Mouse (Mus musculus): Measurements from ENCODE around the gene Pdha2. TPM values are rescaled to one million over a fixed set of nuclear protein-coding genes. Genes with fewer than 3 reads are reported as not detected.

Pdha2 gene
- not detected for polyA plus RNA-seq (2021)

DNA sequence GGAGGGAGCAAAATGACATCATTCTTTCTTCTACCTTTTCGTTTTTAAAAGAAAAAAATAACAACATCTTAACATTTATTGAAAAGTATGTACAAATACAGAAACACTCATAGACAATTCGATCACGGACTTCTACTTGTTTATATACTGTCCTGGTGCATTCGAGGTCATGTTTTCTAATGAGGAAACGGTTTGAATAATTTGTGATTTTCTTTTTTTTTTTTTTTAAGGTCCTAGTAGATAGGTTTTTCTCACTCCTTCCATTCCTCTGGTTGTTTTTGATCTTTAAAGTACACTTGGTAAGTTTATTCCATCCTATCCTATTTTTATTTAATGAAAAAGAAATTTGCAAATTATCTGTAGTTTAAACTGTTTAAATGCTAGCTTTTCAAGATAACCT is at the start of gene Pdha2:
Gene Pdha2 (minus strand): TSS at position 101 of the 400 bp plus-strand sequence.
- ATAC-seq (no peak), DNase-seq (ENCODE audit: low read depth, low spot score) (no peak)
- no peaks in the 10 kb centered on the region for H3K27me3 ChIP-seq
- no peak for TF ChIP-seq CTCF (IDR thresholded peaks at IDR 0.05)
- in situ Hi-C loops (cut with MboI; ENCODE audit: low pct_unique_long_range_greater_than_20kb): no loop called here
- ChIA-PET CTCF (interaction anchor here (1.2 kb wide), 1 partner anchor 11 kb away, joined by 3 read pairs; no protein-coding TSS in a partner anchor), POLR2A (no interaction called here)

DNA sequence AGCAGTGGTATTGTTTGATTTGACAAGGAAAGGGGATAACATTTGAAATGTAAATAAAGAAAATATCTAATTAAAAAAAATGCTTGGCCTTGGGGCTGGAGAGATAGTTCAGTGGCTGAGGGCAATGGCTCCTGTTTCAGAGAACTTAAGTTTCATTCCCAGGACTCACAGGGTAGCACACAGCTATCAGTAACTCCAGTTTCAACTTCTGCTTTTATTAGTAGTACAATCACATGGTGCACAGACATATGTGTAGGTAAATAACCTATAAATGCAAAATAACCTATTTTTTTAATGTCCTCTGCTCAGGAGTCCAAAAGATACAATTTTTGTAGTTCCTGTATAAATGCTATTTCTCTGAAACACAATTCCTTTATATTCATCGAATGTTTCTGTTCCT is 48.4 kb upstream of the Pdha2 start:
- ChIA-PET POLR2A (no interaction called here), CTCF (interaction anchor here (2.1 kb wide), 1 partner anchor 20 kb away, joined by 4 read pairs; no protein-coding TSS in a partner anchor)
- in situ Hi-C loops (cut with MboI; ENCODE audit: low pct_unique_long_range_greater_than_20kb): no loop called here
- DNase-seq (ENCODE audit: low read depth, low spot score) (no peak), ATAC-seq (no peak)
- H3K27me3 ChIP-seq: no peaks in the 10 kb centered on the region
- TF ChIP-seq CTCF (IDR thresholded peaks at IDR 0.05): no peak

DNA sequence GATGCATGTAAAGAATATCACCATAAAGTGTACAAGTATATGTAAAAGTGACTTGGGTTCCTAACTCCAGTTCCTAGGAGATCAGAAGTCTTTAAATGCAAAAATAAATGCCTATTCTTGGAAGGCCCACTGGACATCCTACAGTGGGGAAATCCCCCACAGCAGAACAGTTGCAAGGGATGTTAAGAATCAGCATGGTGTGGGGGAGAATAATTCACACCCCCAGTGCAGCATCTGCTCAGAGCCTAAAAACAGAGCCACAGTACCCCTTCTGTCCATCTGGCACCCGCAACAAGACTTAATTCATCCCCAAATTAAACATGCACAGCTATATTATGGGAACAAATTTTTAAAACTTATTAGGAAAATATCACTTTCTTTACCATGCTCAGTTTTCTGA is 39.3 kb upstream of the Pdha2 start:
- CTCF ChIA-PET: interaction anchor here (1.5 kb wide), 1 partner anchor 9 kb away, joined by 4 read pairs; no protein-coding TSS in a partner anchor
- ATAC-seq: no peak
- POLR2A ChIA-PET: no interaction called here
- in situ Hi-C loops (cut with MboI; ENCODE audit: low pct_unique_long_range_greater_than_20kb): no loop called here
- H3K27me3 ChIP-seq: no peaks in the 10 kb centered on the region
- TF ChIP-seq CTCF (IDR thresholded peaks at IDR 0.05): no peak
- no peak for DNase-seq (ENCODE audit: low read depth, low spot score)

DNA sequence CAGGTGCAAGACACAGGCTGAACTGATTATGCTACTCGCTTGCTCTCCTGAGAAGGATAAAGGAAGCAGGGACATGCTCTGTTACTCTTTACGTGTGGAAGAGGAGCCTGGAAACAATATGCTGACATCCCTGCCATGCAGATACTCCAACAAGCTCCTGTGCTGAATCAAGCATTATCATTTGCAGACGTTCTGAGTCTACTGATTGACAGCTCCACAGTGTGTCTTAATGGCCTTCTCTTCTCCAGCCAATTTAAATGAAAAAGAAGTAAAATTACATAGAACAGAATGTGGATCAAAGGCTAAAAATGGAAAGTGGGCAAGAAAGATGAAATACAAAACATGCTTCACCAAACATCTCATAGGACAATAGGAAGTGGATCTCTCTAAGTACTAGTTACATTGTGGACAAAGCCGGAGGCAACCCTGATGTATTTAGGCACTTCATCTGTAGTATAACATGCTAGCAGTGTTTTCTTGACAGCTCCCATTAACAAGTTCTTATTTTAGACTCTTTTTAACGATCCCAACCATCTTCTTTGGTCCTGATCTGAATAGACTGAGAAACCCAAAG is 32.7 kb upstream of the Pdha2 start:
- in situ Hi-C loops (cut with MboI; ENCODE audit: low pct_unique_long_range_greater_than_20kb): no loop called here

DNA sequence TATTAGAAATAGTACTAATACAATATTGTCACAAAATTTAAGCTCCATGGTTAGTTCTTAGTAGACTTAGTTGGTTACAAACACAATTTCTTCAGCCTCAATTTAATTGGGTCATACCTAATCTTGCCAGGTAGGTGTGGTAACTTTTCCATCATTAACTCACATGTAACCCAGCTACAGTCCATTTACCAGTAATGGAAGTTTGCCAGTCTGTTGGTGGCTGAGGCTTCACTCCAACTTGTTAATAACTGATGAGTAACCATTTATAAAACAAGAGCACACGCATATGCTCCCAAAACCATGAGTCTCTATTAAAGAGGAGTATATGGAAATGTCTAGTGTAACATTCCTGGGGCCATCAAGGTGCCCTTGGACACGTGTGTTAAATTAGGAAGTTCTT is 25.9 kb upstream of the Pdha2 start:
- ChIA-PET POLR2A (interaction anchor here (0.8 kb wide), 1 partner anchor 953 kb away, joined by 9 read pairs; no protein-coding TSS in a partner anchor), CTCF (no interaction called here)
- no peak for ATAC-seq
- in situ Hi-C loops (cut with MboI; ENCODE audit: low pct_unique_long_range_greater_than_20kb): no loop called here
- no peaks in the 10 kb centered on the region for H3K27me3 ChIP-seq
- TF ChIP-seq CTCF (IDR thresholded peaks at IDR 0.05): no peak
- no peak for DNase-seq (ENCODE audit: low read depth, low spot score)

More for the DNA sequence above, 32.7 kb upstream of the Pdha2 start:
- DNase-seq (ENCODE audit: low read depth, low spot score) (no peak), ATAC-seq (no peak)
- POLR2A ChIA-PET: no interaction called here
- H3K27me3 ChIP-seq: no peaks in the 10 kb centered on the region
- CTCF ChIA-PET: no interaction called here
- no peak for TF ChIP-seq CTCF (IDR thresholded peaks at IDR 0.05)

DNA sequence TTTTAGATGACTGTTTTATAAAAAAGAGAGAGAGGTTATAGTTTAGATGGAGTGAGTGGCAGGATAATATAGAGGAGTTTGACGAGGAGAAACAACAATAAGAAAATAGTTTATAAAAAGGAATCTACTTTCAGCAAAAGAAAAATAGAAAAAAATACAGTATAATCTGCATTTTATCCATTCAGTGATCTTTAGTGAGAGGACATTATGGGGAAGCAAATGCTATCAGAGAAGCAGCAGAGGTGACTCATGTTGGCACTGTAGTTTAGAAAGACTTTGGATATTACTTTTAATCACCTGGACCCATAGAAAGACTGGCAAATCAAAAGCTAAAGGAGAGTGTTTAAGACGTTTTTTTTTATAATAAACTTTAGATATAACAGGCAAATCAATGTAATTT is 17.0 kb upstream of the Pdha2 start:
- H3K27me3 ChIP-seq: no peaks in the 10 kb centered on the region
- POLR2A ChIA-PET: no interaction called here
- CTCF ChIA-PET: no interaction called here
- in situ Hi-C loops (cut with MboI; ENCODE audit: low pct_unique_long_range_greater_than_20kb): no loop called here
- ATAC-seq (no peak), DNase-seq (ENCODE audit: low read depth, low spot score) (no peak)
- TF ChIP-seq CTCF (IDR thresholded peaks at IDR 0.05): no peak

DNA sequence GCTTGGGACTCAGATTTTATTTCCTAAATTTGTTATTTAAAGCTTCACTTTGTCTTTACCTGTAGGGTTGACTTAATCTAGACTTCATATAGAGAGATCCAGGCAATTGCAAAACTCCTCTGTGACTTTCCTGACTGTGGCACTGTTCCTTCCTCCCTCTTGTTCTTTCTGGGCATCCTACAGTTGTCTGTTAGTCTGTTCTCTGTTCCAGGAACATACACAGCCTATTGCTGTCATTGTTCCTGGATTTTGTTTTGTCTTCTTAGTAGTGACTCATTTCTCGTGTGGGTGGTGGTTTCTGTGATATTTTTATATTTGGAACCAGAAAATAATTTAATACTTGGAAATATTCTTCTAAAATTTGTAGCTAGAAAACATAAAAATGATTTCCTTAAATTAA is 10.2 kb upstream of the Pdha2 start:
- in situ Hi-C loops (cut with MboI; ENCODE audit: low pct_unique_long_range_greater_than_20kb): no loop called here
- POLR2A ChIA-PET: no interaction called here

DNA sequence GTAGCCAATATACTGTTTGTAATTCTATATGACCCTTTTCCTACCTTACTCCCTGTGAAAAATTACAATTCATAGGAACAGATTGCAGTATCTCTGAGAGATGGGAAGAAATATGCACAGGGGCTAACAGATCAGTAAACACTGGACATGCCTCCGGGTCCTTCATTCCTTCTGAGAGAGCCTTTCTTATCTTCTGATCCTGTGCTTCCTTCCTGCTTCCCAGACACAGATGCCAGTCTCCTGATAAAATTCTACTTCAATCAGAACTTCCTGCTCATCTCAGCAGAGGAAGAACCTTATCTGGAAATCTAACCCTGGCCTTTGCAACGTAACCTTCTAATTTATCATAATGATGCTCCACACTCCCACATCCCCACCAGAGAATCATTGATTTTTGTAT is 6.4 kb upstream of the Pdha2 start:
- no peaks in the 10 kb centered on the region for H3K27me3 ChIP-seq
- ATAC-seq: no peak
- ChIA-PET POLR2A (no interaction called here), CTCF (interaction anchor here (1.6 kb wide), 1 partner anchor 16 kb away, joined by 3 read pairs; no protein-coding TSS in a partner anchor)
- in situ Hi-C loops (cut with MboI; ENCODE audit: low pct_unique_long_range_greater_than_20kb): no loop called here
- TF ChIP-seq CTCF (IDR thresholded peaks at IDR 0.05): no peak
- DNase-seq (ENCODE audit: low read depth, low spot score): no peak

More for the DNA sequence above, 10.2 kb upstream of the Pdha2 start:
- no peak for DNase-seq (ENCODE audit: low read depth, low spot score)
- H3K27me3 ChIP-seq: no peaks in the 10 kb centered on the region
- no peak for ATAC-seq
- CTCF ChIA-PET: no interaction called here
- no peak for TF ChIP-seq CTCF (IDR thresholded peaks at IDR 0.05)

DNA sequence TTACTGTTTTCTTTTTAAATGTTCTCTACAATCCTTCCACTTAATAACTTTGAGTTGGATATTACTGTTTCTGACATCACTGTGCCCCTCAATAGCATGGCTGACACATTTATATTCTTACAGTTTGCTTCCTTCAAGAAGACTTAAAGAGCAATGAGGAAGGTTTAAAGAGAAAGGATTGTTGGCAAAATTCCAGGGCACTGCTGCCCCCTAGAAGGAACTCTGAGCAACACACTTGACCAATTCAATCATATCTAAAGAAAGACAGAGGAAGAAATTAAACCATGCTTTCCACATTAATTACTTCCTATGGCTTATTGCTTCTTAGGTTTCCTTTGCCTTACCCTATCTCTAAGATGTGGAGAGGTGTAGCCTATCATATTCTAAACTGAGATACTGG is 4.8 kb upstream of the Pdha2 start:
- no peak for DNase-seq (ENCODE audit: low read depth, low spot score)
- ATAC-seq: no peak
- in situ Hi-C loops (cut with MboI; ENCODE audit: low pct_unique_long_range_greater_than_20kb): no loop called here
- POLR2A ChIA-PET: no interaction called here
- no peak for TF ChIP-seq CTCF (IDR thresholded peaks at IDR 0.05)
- CTCF ChIA-PET: no interaction called here
- H3K27me3 ChIP-seq: no peaks in the 10 kb centered on the region

DNA sequence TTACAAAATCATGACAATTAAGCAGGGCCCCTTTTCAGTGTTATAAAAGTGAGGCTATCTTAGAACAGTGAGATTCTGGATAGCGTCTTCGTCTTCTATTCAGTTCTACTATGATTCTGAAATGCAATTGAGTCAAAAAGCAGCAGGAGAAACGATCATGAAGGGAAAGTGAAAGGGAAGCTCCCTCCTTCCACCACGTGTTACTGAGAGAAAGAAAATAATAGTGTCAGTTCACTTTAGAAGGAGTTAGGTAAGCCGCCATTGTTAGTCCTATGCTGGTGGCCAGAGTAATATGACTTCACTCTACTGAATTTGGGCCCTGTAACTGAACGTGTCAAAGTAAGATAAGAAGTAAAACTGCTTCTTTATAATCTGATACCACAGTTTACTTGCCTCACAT is 4.1 kb upstream of the Pdha2 start:
- ATAC-seq (no peak), DNase-seq (ENCODE audit: low read depth, low spot score) (no peak)
- in situ Hi-C loops (cut with MboI; ENCODE audit: low pct_unique_long_range_greater_than_20kb): no loop called here
- TF ChIP-seq CTCF (IDR thresholded peaks at IDR 0.05): no peak
- POLR2A ChIA-PET: no interaction called here
- CTCF ChIA-PET: no interaction called here
- H3K27me3 ChIP-seq: no peaks in the 10 kb centered on the region

DNA sequence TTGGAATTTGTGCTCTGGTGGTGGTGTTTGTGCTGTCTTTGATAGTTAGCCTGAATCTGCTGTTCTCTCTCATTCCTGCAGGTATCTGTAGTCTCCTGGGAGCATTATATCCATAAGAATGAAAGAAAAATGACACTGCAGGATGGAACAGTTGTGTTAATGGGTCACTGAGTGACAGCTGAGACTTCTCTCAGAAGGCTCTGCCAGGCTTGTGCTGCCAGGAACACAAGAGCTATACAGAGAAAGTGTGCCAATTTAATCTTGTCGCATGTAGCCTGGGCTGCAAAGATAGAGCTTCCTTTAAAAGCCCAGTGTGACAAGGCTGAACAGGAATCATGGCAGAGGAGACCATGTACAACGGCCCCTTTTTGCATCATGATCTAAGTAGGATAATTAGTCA is 2.6 kb upstream of the Pdha2 start:
- ATAC-seq (no peak), DNase-seq (ENCODE audit: low read depth, low spot score) (no peak)
- TF ChIP-seq CTCF (IDR thresholded peaks at IDR 0.05): no peak
- no peaks in the 10 kb centered on the region for H3K27me3 ChIP-seq
- CTCF ChIA-PET: interaction anchor here (0.9 kb wide), 1 partner anchor 180 kb away, joined by 3 read pairs; no protein-coding TSS in a partner anchor
- in situ Hi-C loops (cut with MboI; ENCODE audit: low pct_unique_long_range_greater_than_20kb): no loop called here
- POLR2A ChIA-PET: no interaction called here

DNA sequence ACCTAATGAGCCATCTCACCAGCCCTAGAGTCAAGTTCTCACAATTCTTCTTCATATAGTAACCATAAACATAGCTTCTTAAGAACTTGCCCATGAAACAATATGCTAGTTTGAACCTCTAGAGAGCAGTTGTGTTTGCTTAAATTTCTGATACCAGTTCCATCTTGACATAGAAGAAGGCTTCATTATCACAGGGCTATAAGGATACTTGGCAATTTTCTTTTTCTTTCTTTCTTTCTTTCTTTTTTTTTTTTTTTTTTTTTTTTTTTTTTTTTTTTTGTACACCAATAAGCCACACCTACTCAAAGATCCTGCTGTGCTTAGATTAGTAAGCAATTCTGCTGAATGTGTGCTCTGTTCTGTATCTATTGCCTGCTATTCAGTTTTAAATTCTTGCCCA is 2.0 kb upstream of the Pdha2 start:
- TF ChIP-seq CTCF (IDR thresholded peaks at IDR 0.05): no peak
- H3K27me3 ChIP-seq: no peaks in the 10 kb centered on the region
- DNase-seq (ENCODE audit: low read depth, low spot score) (no peak), ATAC-seq (no peak)
- ChIA-PET CTCF (interaction anchor here (0.9 kb wide), 1 partner anchor 180 kb away, joined by 3 read pairs; no protein-coding TSS in a partner anchor), POLR2A (interaction anchor here (0.8 kb wide), 1 partner anchor 27 kb away, joined by 8 read pairs; no protein-coding TSS in a partner anchor)
- in situ Hi-C loops (cut with MboI; ENCODE audit: low pct_unique_long_range_greater_than_20kb): no loop called here
